In the genomic region with DNA sequence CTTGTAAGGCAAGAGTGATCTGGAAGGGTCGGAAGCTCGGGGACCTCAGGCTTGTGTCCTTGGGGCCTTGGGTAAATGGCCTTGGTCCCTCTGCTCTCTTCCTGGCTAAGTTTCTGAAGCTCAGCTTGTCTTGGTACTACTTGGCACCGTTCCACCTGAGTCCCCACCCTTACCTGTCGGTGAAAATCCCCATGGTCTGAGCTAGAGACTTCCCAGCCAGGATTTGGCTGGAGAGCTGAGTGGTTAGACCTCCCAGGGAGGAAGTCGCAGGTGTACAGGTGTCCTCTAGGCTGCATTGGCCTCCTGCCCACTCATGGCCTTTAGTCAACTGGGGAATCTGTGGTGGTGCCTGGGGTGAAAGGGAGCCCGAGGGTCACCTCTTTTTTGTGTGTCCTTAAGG, we compare ENCODE assay signal across 13 mouse cellular contexts. TPM values are rescaled to one million over a fixed set of nuclear protein-coding genes. Genes with fewer than 3 reads are reported as not detected.
DNase-seq lines count a peak whose midpoint lies in the region; ATAC-seq lines count a peak whose summit lies in the region.
"Had no signal": no experiment of that assay in that cellular context is flagged by ENCODE, and none has a peak within 500 bp of the region (broad histone marks: within the 10 kb centered on the region; RNA-seq: fewer than 3 reads in every experiment).

No protein-coding gene starts in this region.

- DNase-seq in heart, adult 11 months: peak; percentile 95
- no peak for DNase-seq in heart, adult 8-10 months (ENCODE audit: low spot score)
- no peak for DNase-seq in kidney, postnatal 36 days
- DNase-seq in limb, embryonic 10.5 days (ENCODE audit: low spot score): no peak
- no peak for DNase-seq in cerebellum, postnatal 14 days
- DNase-seq in left cerebral cortex, adult 11 months (ENCODE audit: low spot score): no peak
- DNase-seq: cerebellum, adult 9-11 months; right cerebral cortex, postnatal 14 days had no signal

- H3K27me3 ChIP-seq in kidney, embryonic 15.5 days: no peaks in the 10 kb centered on the region
- H3K27me3 ChIP-seq in limb, embryonic 10.5 days (ENCODE audit: low read depth, poor library complexity, severe bottlenecking): no peaks in the 10 kb centered on the region
- H3K27me3 ChIP-seq: midbrain, embryonic 12.5 days had no signal

- H3K36me3 ChIP-seq in kidney, embryonic 15.5 days: no peaks in the 10 kb centered on the region
- H3K36me3 ChIP-seq in limb, embryonic 10.5 days: no peaks in the 10 kb centered on the region
- H3K36me3 ChIP-seq: midbrain, embryonic 12.5 days had no signal

- no peak for ATAC-seq in kidney, embryonic 15.5 days (replicated peaks; ENCODE audit: low FRiP score)
- ATAC-seq: forebrain, embryonic 14.5 days had no signal

- 0 out of 2 replicates have a peak overlapping the region, but pooled peaks have one; percentile 56 for H3K27ac ChIP-seq in kidney, embryonic 15.5 days
- H3K27ac ChIP-seq in brown adipose tissue, adult 24 weeks (replicated peaks; ENCODE audit: low read depth, low read length): peak overlapping the region; percentile 54; the same call in 1 of the 2 replicates
- H3K27ac ChIP-seq in limb, embryonic 10.5 days: peak overlapping the region; percentile 64
- H3K27ac ChIP-seq: midbrain, embryonic 12.5 days had no signal

- no peak overlapping the region for H3K4me2 ChIP-seq in kidney, embryonic 15.5 days
- H3K4me2 ChIP-seq: midbrain, embryonic 12.5 days had no signal

- H3K9ac ChIP-seq in kidney, embryonic 15.5 days: no peak overlapping the region
- H3K9ac ChIP-seq: midbrain, embryonic 12.5 days had no signal

- no peak overlapping the region for H3K4me3 ChIP-seq in kidney, embryonic 15.5 days (replicated peaks)
- no peak overlapping the region for H3K4me3 ChIP-seq in brown adipose tissue, adult 24 weeks (ENCODE audit: insufficient read depth, low read depth, low read length)
- no peak overlapping the region for H3K4me3 ChIP-seq in limb, embryonic 10.5 days
- H3K4me3 ChIP-seq: midbrain, embryonic 12.5 days had no signal

- H3K4me1 ChIP-seq in kidney, embryonic 15.5 days: peaks cover 30% of the 10 kb centered on the region
- H3K4me1 ChIP-seq in brown adipose tissue, adult 24 weeks (ENCODE audit: control insufficient read depth, insufficient read depth, insufficient read length, low read length): peaks cover 23% of the 10 kb centered on the region
- peaks cover 44% of the 10 kb centered on the region for H3K4me1 ChIP-seq in limb, embryonic 10.5 days

- 88% methylated on average over 6 of the region's 6 CpGs for WGBS in kidney, embryonic 15.5 days
- 92% methylated on average over 6 of the region's 6 CpGs for WGBS in limb, embryonic 10.5 days

- no peaks in the 10 kb centered on the region for H3K9me3 ChIP-seq in kidney, embryonic 15.5 days (replicated peaks)
- no peaks in the 10 kb centered on the region for H3K9me3 ChIP-seq in limb, embryonic 10.5 days (replicated peaks)
- H3K9me3 ChIP-seq: midbrain, embryonic 12.5 days had no signal

RNA-seq across cellular contexts. Expression of gene Snai1, which starts 32.8 kb away (rescaled TPM):
- total RNA-seq in heart, adult 8-10 months (2022): 1 to 10 TPM; 1.2 to 2.2 (median 1.4) TPM
- 34.3 and 37.7 TPM in 2 replicates for polyA plus RNA-seq in kidney, embryonic 15.5 days (2015; fragmentation: Nextera tagmentation; extraction: Ambion mirVana)
- polyA plus RNA-seq in brown adipose tissue, adult 24 weeks (2012; ENCODE audit: insufficient read depth, insufficient read length, missing spikeins): 1.6 TPM in 1 of 2 replicates, not detected in the other
- polyA plus RNA-seq in limb, embryonic 10.5 days (2016; fragmentation: Nextera tagmentation; extraction: Ambion mirVana): 94.9 and 118 TPM in 2 replicates
- total RNA-seq: hematopoietic stem cell, adult 5-6 weeks had no signal

Comparison
In these comparisons a context has a peak if more than half of its experiments do, and no peak if none do; other contexts are left out.
1. RNA of gene Snai1, which starts 32.8 kb away (polyA plus RNA-seq): 94.9 to 118 TPM in limb, embryonic 10.5 days and 34.3 to 37.7 TPM in kidney, embryonic 15.5 days; 1.6 TPM in brown adipose tissue, adult 24 weeks; every median in the first group is over 10 times any median in the second.
2. Peak in every context shown above with its lines, with median percentiles within 50 percentile points of each other: H3K27ac ChIP-seq.